Mouse (Mus musculus): ENCODE measurements at regions not wholly inside any gene's neighbourhood (a gene's known extent, or its start where the extent isn't known, plus 50 kb on each side); places are given as distances from the start of the nearest gene placed in this dataset.

DNA sequence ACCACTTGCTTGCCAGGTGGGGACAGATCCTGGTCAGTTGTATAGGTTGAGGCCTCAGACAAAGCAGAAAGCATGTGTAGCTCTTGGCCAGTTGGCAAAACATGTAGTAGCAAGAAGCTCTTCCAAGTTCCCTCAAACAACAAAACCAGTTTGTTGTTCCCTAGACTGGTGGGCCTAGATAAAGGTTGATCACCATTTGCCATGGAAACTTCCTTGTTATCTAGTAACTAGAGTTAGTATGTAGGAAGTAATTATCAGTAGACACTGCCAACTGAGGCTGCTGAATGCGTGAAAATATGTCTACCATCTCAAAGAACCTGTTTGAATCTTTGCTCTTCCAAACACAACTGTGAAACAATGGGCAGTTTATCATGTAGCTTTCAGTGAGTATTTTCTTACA is 1098.7 kb downstream of the Pcdh18 start:
- H3K27ac ChIP-seq, result no peak overlapping the region
- no peak for ATAC-seq (ENCODE audit: insufficient number of reproducible peaks, insufficient read depth, low FRiP score, low TSS enrichment, low read depth)
- H3K9me3 ChIP-seq, result no peaks in the 10 kb centered on the region
- no peak overlapping the region for H3K4me2 ChIP-seq
- H3K9ac ChIP-seq (replicated peaks), result no peak overlapping the region
- no peak overlapping the region for H3K4me3 ChIP-seq (replicated peaks)
- H3K36me3 ChIP-seq, result no peaks in the 10 kb centered on the region
- no peaks in the 10 kb centered on the region for H3K4me1 ChIP-seq (replicated peaks)
- WGBS, result 69% methylated on average over 1 of the region's 1 CpGs
- no peaks in the 10 kb centered on the region for H3K27me3 ChIP-seq

DNA sequence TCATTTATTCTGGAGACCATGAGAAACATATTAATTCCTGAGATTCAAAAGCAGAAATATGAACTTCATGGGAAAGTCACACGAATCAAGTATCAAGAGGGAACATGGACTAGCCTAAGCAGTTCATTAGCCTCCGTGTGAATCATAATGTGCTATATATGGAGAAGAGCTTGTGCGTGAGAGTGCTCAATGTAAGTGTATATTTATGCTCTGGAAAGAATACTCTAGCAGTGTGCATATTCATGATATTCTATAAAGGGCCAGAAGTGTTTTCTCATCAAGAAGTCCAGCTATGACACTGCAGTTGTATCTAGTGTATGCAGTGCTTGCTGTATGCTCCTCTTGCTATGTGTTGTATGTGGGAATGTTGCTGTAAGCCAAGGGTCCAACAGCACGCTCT is 1102.0 kb downstream of the Pcdh18 start:
- Histone ChIP-seq H3K4me2 (no peak overlapping the region), H3K27me3 (no peaks in the 10 kb centered on the region), H3K36me3 (no peaks in the 10 kb centered on the region), H3K9ac (replicated peaks) (no peak overlapping the region), H3K9me3 (no peaks in the 10 kb centered on the region), H3K4me3 (replicated peaks) (no peak overlapping the region), H3K4me1 (replicated peaks) (no peaks in the 10 kb centered on the region), H3K27ac (no peak overlapping the region)
- WGBS, result 85% methylated on average over 4 of the region's 4 CpGs
- ATAC-seq (ENCODE audit: insufficient number of reproducible peaks, insufficient read depth, low FRiP score, low TSS enrichment, low read depth), result no peak

DNA sequence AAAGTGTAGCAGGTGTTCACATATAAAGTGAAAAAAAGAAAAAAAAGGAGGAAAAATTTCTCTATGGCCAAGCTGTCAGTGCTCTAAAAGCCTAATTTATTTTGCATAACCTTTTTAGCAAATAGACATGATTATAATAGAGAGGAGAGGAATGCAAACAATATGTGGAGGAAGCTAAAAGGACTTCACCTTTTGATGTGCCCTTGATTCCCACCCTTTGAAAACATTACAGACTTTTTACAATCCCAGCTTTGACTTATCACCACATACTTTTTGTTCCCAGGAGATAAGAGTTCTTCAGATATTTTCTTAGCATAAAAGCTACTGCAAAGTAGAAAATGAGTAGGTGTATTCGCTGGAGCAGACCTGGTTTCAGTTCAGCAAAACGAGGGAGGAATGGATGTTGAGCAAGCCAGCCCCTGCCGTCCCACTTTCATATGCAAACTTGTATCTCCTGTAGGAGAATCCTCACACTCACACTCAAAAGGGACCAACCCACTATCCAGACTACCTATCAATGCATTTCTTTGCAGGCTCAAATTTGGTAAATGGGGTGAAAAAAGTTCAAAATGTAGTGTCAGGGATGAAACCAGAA is 1125.1 kb downstream of the Pcdh18 start:
- no peak overlapping the region for H3K4me3 ChIP-seq (replicated peaks)
- no peak overlapping the region for H3K4me2 ChIP-seq
- 38% methylated on average over 3 of the region's 3 CpGs for WGBS
- ATAC-seq (ENCODE audit: insufficient number of reproducible peaks, insufficient read depth, low FRiP score, low TSS enrichment, low read depth), result no peak
- H3K27me3 ChIP-seq, result no peaks in the 10 kb centered on the region
- H3K9ac ChIP-seq (replicated peaks), result no peak overlapping the region
- H3K36me3 ChIP-seq, result no peaks in the 10 kb centered on the region
- H3K9me3 ChIP-seq, result no peaks in the 10 kb centered on the region
- no peak overlapping the region for H3K27ac ChIP-seq
- no peaks in the 10 kb centered on the region for H3K4me1 ChIP-seq (replicated peaks)

DNA sequence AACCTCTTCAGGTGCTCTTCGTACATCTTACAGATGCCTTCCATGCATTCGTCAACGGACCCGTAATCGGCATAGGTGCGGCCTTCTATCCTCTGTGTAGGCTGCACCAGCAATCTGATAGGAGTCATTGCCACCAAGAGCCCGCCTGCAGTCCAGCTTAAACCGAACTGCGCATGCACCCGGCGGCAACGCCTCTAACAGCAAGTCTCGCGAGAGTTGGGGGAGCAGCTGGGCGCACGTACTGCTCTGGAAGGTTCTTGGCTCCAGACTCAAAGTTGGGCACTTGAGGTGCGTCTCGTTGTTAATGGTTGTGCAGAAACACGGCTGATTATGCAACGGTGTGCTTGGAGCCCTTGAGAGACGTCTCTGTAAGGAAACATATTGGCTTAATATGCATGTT is 1148.2 kb downstream of the Pcdh18 start:
- no peak overlapping the region for H3K4me2 ChIP-seq
- H3K27ac ChIP-seq, result no peak overlapping the region
- 96% methylated on average over 21 of the region's 21 CpGs for WGBS
- no peak for ATAC-seq (ENCODE audit: insufficient number of reproducible peaks, insufficient read depth, low FRiP score, low TSS enrichment, low read depth)
- no peaks in the 10 kb centered on the region for H3K36me3 ChIP-seq
- H3K4me3 ChIP-seq (replicated peaks), result no peak overlapping the region
- no peaks in the 10 kb centered on the region for H3K9me3 ChIP-seq
- H3K27me3 ChIP-seq, result no peaks in the 10 kb centered on the region
- no peak overlapping the region for H3K9ac ChIP-seq (replicated peaks)
- no peaks in the 10 kb centered on the region for H3K4me1 ChIP-seq (replicated peaks)

DNA sequence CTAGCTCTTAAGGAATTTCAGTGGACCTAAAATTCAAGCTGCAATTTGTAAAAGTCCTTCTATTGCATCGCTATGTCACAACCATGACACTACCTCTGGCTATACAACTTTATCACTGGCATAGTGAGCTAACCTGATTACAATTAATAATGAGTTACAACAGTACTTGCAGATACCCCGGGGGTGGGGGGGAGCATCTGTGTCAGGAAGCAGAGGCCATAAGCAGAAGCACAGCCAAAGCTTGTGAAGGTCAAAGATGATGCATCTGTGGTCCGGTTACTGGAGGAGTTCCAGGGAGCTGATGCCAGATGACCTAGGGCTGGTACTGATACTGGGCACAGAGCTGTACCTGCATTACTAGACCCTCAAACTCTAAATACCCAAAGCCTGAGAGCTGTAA is 1152.3 kb downstream of the Pcdh18 start:
- no peaks in the 10 kb centered on the region for H3K27me3 ChIP-seq
- H3K27ac ChIP-seq, result no peak overlapping the region
- no peak overlapping the region for H3K4me3 ChIP-seq (replicated peaks)
- H3K4me2 ChIP-seq, result no peak overlapping the region
- no peaks in the 10 kb centered on the region for H3K9me3 ChIP-seq
- no peaks in the 10 kb centered on the region for H3K4me1 ChIP-seq (replicated peaks)
- no peaks in the 10 kb centered on the region for H3K36me3 ChIP-seq
- WGBS, result 71% methylated on average over 3 of the region's 3 CpGs
- ATAC-seq (ENCODE audit: insufficient number of reproducible peaks, insufficient read depth, low FRiP score, low TSS enrichment, low read depth), result no peak
- no peak overlapping the region for H3K9ac ChIP-seq (replicated peaks)

DNA sequence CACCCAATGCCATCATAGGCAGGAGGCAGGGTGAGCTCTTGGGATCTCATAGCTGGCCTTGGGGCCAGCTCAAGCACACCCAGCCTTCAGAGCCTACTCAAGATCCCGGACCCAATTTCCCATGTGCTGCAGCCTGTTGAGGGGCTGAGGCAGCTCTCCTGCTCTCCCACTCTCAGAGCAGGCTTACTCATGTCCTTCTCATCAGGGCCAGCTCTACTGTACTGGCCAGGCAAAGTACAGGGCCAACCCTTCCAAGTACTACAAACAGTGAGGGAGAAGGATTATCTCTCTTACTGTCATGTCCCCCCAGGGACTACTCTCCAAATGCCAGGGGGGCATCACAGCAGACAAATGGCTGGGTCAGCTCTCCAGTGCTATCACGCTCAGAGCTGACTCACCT is 1169.8 kb downstream of the Pcdh18 start:
- H3K27me3 ChIP-seq, result no peaks in the 10 kb centered on the region
- no peak overlapping the region for H3K27ac ChIP-seq
- no peaks in the 10 kb centered on the region for H3K9me3 ChIP-seq
- H3K4me3 ChIP-seq (replicated peaks), result no peak overlapping the region
- ATAC-seq (ENCODE audit: insufficient number of reproducible peaks, insufficient read depth, low FRiP score, low TSS enrichment, low read depth), result no peak
- no peaks in the 10 kb centered on the region for H3K36me3 ChIP-seq
- H3K9ac ChIP-seq (replicated peaks), result no peak overlapping the region
- 91% methylated on average over 2 of the region's 2 CpGs for WGBS
- H3K4me2 ChIP-seq, result no peak overlapping the region
- no peaks in the 10 kb centered on the region for H3K4me1 ChIP-seq (replicated peaks)

DNA sequence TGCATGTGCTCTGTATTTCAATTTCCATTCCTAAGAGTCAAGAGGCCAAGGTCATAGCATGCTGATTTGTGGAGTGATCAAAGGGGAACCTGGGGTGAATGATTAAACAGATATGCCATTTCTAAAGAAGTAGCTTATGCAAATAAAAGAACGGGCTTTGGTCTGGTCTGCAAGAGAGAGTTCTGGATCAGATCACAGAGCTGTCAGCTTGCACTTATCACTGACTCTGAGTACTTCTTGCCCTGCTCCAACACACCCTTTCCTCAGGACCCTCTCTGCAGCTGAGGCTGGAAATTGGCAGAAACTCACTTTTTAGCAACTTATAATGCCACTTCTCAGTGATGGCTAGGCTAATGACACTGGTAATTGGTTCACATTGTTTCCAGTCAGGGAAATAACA is 1171.0 kb downstream of the Pcdh18 start:
- Histone ChIP-seq H3K9ac (replicated peaks) (no peak overlapping the region), H3K4me1 (replicated peaks) (no peaks in the 10 kb centered on the region), H3K4me3 (replicated peaks) (no peak overlapping the region), H3K36me3 (no peaks in the 10 kb centered on the region), H3K27ac (no peak overlapping the region), H3K4me2 (no peak overlapping the region), H3K9me3 (no peaks in the 10 kb centered on the region), H3K27me3 (no peaks in the 10 kb centered on the region)
- WGBS, result 25% methylated on average over 1 of the region's 1 CpGs
- no peak for ATAC-seq (ENCODE audit: insufficient number of reproducible peaks, insufficient read depth, low FRiP score, low TSS enrichment, low read depth)

DNA sequence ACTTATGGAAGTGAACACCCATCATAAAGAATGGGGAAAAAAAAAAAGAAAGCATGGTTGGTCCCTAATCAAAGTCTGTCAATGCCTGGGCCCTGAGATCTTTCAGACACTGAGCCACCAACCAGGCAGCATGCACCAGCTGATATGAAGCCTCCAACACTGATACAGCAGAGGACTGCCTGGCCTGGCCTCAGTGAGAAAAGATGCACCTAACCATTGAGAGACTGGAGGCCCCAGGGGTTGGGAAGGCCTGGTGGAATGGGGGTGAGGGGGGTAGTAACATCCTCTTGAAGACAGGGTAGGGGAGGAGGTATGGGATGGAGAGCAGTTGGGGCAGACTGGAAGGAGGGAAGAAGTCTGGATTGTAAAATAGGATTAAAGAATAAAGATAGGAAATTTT is 1172.8 kb downstream of the Pcdh18 start:
- Histone ChIP-seq H3K9me3 (no peaks in the 10 kb centered on the region), H3K27ac (no peak overlapping the region), H3K9ac (replicated peaks) (no peak overlapping the region), H3K36me3 (no peaks in the 10 kb centered on the region), H3K4me3 (replicated peaks) (no peak overlapping the region), H3K27me3 (no peaks in the 10 kb centered on the region), H3K4me2 (no peak overlapping the region), H3K4me1 (replicated peaks) (no peaks in the 10 kb centered on the region)
- ATAC-seq (ENCODE audit: insufficient number of reproducible peaks, insufficient read depth, low FRiP score, low TSS enrichment, low read depth), result no peak

DNA sequence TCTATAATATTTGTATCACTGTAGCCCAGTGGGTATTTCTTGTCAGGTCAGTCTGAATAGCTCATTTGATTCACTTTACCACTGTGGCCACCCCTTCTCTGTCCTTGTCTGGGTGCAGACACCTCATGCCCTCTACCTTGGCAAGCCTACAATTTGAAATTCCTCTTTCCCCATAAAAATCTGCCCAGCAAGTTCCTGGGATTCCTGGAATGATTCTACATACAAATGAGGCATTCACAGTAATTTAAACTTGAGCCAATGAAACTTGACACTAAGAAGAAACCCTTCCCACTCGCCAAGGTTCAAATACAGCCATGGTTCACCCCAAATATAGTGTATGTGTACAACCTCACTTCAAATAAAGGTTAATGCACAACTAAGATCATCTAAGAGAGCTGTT is 1174.6 kb downstream of the Pcdh18 start:
- Histone ChIP-seq H3K36me3 (no peaks in the 10 kb centered on the region), H3K27me3 (no peaks in the 10 kb centered on the region), H3K9ac (replicated peaks) (no peak overlapping the region), H3K4me3 (replicated peaks) (no peak overlapping the region), H3K4me1 (replicated peaks) (no peaks in the 10 kb centered on the region), H3K4me2 (no peak overlapping the region), H3K27ac (no peak overlapping the region), H3K9me3 (no peaks in the 10 kb centered on the region)
- WGBS, result 38% methylated on average over 1 of the region's 1 CpGs
- ATAC-seq (ENCODE audit: insufficient number of reproducible peaks, insufficient read depth, low FRiP score, low TSS enrichment, low read depth), result no peak

DNA sequence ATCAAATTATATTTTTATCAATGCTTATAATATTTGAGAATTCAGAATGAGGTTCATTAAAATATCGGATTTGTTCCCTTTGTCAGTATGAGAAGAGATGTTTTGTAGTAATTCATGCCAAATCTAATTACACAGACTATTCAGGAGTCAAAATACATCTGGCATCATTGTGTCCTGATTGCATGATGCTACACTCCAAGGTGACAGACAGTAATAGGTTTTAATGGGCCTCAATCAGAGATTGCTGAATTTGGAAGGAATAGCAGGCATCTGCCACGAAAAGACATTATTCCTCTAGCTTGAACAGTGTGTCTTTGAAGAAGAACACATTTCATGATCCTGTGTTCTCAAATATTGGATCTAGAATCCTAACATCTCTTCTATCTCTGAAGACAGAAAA is 1177.2 kb downstream of the Pcdh18 start:
- H3K27me3 ChIP-seq, result no peaks in the 10 kb centered on the region
- H3K9ac ChIP-seq (replicated peaks), result no peak overlapping the region
- no peak for ATAC-seq (ENCODE audit: insufficient number of reproducible peaks, insufficient read depth, low FRiP score, low TSS enrichment, low read depth)
- H3K4me1 ChIP-seq (replicated peaks), result no peaks in the 10 kb centered on the region
- no peaks in the 10 kb centered on the region for H3K36me3 ChIP-seq
- no peaks in the 10 kb centered on the region for H3K9me3 ChIP-seq
- 81% methylated on average over 2 of the region's 2 CpGs for WGBS
- H3K4me2 ChIP-seq, result no peak overlapping the region
- no peak overlapping the region for H3K27ac ChIP-seq
- no peak overlapping the region for H3K4me3 ChIP-seq (replicated peaks)

DNA sequence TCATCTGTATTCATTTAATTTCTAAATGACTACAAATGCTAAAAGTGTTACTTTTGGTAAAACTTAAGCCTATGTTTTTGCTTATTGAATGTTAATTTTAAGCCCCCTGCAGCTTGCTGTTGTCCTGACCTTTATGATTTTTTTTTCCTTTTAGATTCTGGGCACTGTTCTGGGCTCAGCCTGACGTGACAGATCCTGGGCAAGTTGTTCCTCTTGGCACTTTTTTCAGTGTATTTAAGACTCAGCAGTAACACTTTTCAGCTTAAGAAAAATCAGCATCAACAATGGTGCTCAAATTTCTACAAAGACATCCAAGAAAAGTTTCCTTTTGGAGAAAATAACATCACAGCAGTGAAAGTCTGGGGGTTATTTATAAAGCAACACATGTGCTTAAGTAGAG is 1177.9 kb downstream of the Pcdh18 start:
- Histone ChIP-seq H3K9ac (replicated peaks) (no peak overlapping the region), H3K27ac (no peak overlapping the region), H3K36me3 (no peaks in the 10 kb centered on the region), H3K27me3 (no peaks in the 10 kb centered on the region), H3K9me3 (no peaks in the 10 kb centered on the region), H3K4me3 (replicated peaks) (no peak overlapping the region), H3K4me2 (no peak overlapping the region), H3K4me1 (replicated peaks) (no peaks in the 10 kb centered on the region)
- ATAC-seq (ENCODE audit: insufficient number of reproducible peaks, insufficient read depth, low FRiP score, low TSS enrichment, low read depth), result no peak
- WGBS, result 55% methylated on average over 1 of the region's 1 CpGs

DNA sequence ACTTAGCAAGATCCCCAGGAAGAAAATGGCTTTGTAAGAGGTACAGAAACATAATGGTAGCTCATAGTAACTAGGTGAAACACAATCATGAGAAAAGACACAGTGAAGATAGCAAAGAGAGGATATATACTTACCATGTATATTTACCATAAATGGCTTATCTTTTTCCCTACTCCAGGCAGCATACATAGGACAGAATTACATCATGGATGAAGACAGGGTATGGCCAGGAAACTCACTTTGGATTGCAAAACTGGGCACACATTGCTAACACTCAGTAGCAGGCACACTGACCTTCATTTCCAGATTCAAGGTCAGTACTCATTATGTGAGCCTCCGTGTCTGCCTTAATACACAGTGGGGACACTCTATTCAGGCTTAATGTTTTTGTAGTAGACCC is 1210.5 kb downstream of the Pcdh18 start:
- Histone ChIP-seq H3K4me1 (replicated peaks) (no peaks in the 10 kb centered on the region; the same call in 1 of the 2 replicates), H3K4me3 (replicated peaks) (no peak overlapping the region), H3K27ac (no peak overlapping the region), H3K9ac (replicated peaks) (no peak overlapping the region), H3K27me3 (no peaks in the 10 kb centered on the region), H3K36me3 (no peaks in the 10 kb centered on the region), H3K9me3 (no peaks in the 10 kb centered on the region), H3K4me2 (no peak overlapping the region)
- ATAC-seq (ENCODE audit: insufficient number of reproducible peaks, insufficient read depth, low FRiP score, low TSS enrichment, low read depth), result no peak
- whole genome bisulfite sequencing, result 96% methylated on average over 1 of the region's 1 CpGs

Measured in limb, embryonic 12.5 days (tissue).